Mouse (Mus musculus): ENCODE data around the gene Nek11. TPM values are rescaled to one million over a fixed set of nuclear protein-coding genes. Genes with fewer than 3 reads are reported as not detected.
"Not testable (repeated sequence)": the region's sequence is repeated elsewhere in the genome, so short reads cannot be mapped to it uniquely, and the experiment has no call there.

Gene Nek11
- polyA plus RNA-seq, 1 experiment from 2014 or later = 0.18 TPM

GRCm38 (mm10) chr9:105132002-105132367 is 263.3 kb downstream of the Nek11 start:
- H3K9ac ChIP-seq (ENCODE audit: low read length) = no peak overlapping the region
- ATAC-seq (ENCODE audit: insufficient number of reproducible peaks, insufficient read depth, low FRiP score, low read depth) = no peak
- WGBS = 20% methylated on average over 5 of the region's 5 CpGs
- H3K4me1 ChIP-seq (ENCODE audit: control insufficient read depth in 2 of 2, insufficient read depth in 2 of 2, low read length in 2 of 2) = peaks cover 4 to 10% of the 10 kb centered on the region in 2 experiments; a peak in 3 of 4 replicates
- H3K27me3 ChIP-seq (ENCODE audit: control insufficient read depth, insufficient read depth, low read length) = no peaks in the 10 kb centered on the region
- H3K36me3 ChIP-seq (ENCODE audit: control insufficient read depth, insufficient read depth, low read length) = no peaks in the 10 kb centered on the region
- no peaks in the 10 kb centered on the region for H3K9me3 ChIP-seq (ENCODE audit: control insufficient read depth, low read length)
- peak overlapping the region; percentile 74 to 77 for H3K4me3 ChIP-seq (ENCODE audit: control insufficient read depth in 1 of 2, insufficient read depth in 1 of 2, low read depth in 1 of 2, low read length in 2 of 2)
- H3K4me2 ChIP-seq (ENCODE audit: low read length) = peak overlapping the region; percentile 95
- no peak overlapping the region for H3K27ac ChIP-seq (replicated peaks in 1 of 2; ENCODE audit: control insufficient read depth in 1 of 2, insufficient read depth in 1 of 2, low read depth in 2 of 2, low read length in 2 of 2)

GRCm38 (mm10) chr9:105131253-105132001 is 263.9 kb downstream of the Nek11 start, which contains the start of gene Nudt16:
Nudt16 (minus strand) TSS chr9:105131824.
- H3K4me3 ChIP-seq (ENCODE audit: control insufficient read depth in 1 of 2, insufficient read depth in 1 of 2, low read depth in 1 of 2, low read length in 2 of 2) = peak within 1 kb of the TSS; percentile 74 to 77
- H3K27me3 ChIP-seq (ENCODE audit: control insufficient read depth, insufficient read depth, low read length) = no peaks in the 10 kb centered on the region
- no peaks in the 10 kb centered on the region for H3K36me3 ChIP-seq (ENCODE audit: control insufficient read depth, insufficient read depth, low read length)
- peaks cover 4 to 10% of the 10 kb centered on the region in 2 experiments; a peak in 3 of 4 replicates for H3K4me1 ChIP-seq (ENCODE audit: control insufficient read depth in 2 of 2, insufficient read depth in 2 of 2, low read length in 2 of 2)
- peak within 1 kb of the TSS; percentile 47 to 55 for H3K27ac ChIP-seq (replicated peaks in 1 of 2; ENCODE audit: control insufficient read depth in 1 of 2, insufficient read depth in 1 of 2, low read depth in 2 of 2, low read length in 2 of 2)
- ATAC-seq (ENCODE audit: insufficient number of reproducible peaks, insufficient read depth, low FRiP score, low read depth) = peak; percentile 98
- H3K9ac ChIP-seq (ENCODE audit: low read length) = peak within 1 kb of the TSS; percentile 81
- H3K4me2 ChIP-seq (ENCODE audit: low read length) = peak within 1 kb of the TSS; percentile 95
- H3K9me3 ChIP-seq (ENCODE audit: control insufficient read depth, low read length) = no peaks in the 10 kb centered on the region
- WGBS = under 1% methylated on average over 52 of the region's 60 CpGs

GRCm38 (mm10) chr9:105130331-105130730 is 265.0 kb downstream of the Nek11 start:
- WGBS = 90% methylated on average over 8 of the region's 8 CpGs
- Histone ChIP-seq H3K9me3 (ENCODE audit: control insufficient read depth, low read length) (no peaks in the 10 kb centered on the region), H3K27ac (replicated peaks in 1 of 2; ENCODE audit: control insufficient read depth in 1 of 2, insufficient read depth in 1 of 2, low read depth in 2 of 2, low read length in 2 of 2) (no peak overlapping the region), H3K4me1 (ENCODE audit: control insufficient read depth in 2 of 2, insufficient read depth in 2 of 2, low read length in 2 of 2) (peaks cover 4 to 10% of the 10 kb centered on the region in 2 experiments; a peak in 3 of 4 replicates), H3K27me3 (ENCODE audit: control insufficient read depth, insufficient read depth, low read length) (no peaks in the 10 kb centered on the region), H3K36me3 (ENCODE audit: control insufficient read depth, insufficient read depth, low read length) (no peaks in the 10 kb centered on the region), H3K9ac (ENCODE audit: low read length) (no peak overlapping the region), H3K4me2 (ENCODE audit: low read length) (peak overlapping the region; percentile 95; the same call in 1 of the 2 replicates), H3K4me3 (ENCODE audit: control insufficient read depth in 1 of 2, insufficient read depth in 1 of 2, low read depth in 1 of 2, low read length in 2 of 2) (no peak overlapping the region)
- ATAC-seq (ENCODE audit: insufficient number of reproducible peaks, insufficient read depth, low FRiP score, low read depth) = no peak

GRCm38 (mm10) chr9:105125206-105125605 is 270.1 kb downstream of the Nek11 start:
- not testable (repeated sequence) for H3K4me2 ChIP-seq (ENCODE audit: low read length); ATAC-seq (ENCODE audit: insufficient number of reproducible peaks, insufficient read depth, low FRiP score, low read depth); H3K36me3 ChIP-seq (ENCODE audit: control insufficient read depth, insufficient read depth, low read length); H3K4me3 ChIP-seq (ENCODE audit: control insufficient read depth in 1 of 2, insufficient read depth in 1 of 2, low read depth in 1 of 2, low read length in 2 of 2); H3K9ac ChIP-seq (ENCODE audit: low read length); H3K9me3 ChIP-seq (ENCODE audit: control insufficient read depth, low read length); H3K27me3 ChIP-seq (ENCODE audit: control insufficient read depth, insufficient read depth, low read length); H3K27ac ChIP-seq (replicated peaks in 1 of 2; ENCODE audit: control insufficient read depth in 1 of 2, insufficient read depth in 1 of 2, low read depth in 2 of 2, low read length in 2 of 2); H3K4me1 ChIP-seq (ENCODE audit: control insufficient read depth in 2 of 2, insufficient read depth in 2 of 2, low read length in 2 of 2)
- WGBS = 43% methylated on average over 3 of the region's 3 CpGs

Other genes starting within 250 kb of the Nek11 start
- 13.3 and 15.1 TPM in 2 replicates for gene Aste1, start 132 bp downstream of the Nek11 start, polyA plus RNA-seq (2014; fragmentation: Nextera tagmentation; extraction: Ambion mirVana)
- 53.4 and 62.8 TPM in 2 replicates for gene Atp2c1, start 131.8 kb upstream of the Nek11 start, polyA plus RNA-seq (2014; fragmentation: Nextera tagmentation; extraction: Ambion mirVana)
- 19.8 and 20.6 TPM in 2 replicates for gene Pik3r4, start 247.5 kb upstream of the Nek11 start, polyA plus RNA-seq (2014; fragmentation: Nextera tagmentation; extraction: Ambion mirVana)